Mouse (Mus musculus): ENCODE data around the gene Plxna2. TPM values are rescaled to one million over a fixed set of nuclear protein-coding genes. Genes with fewer than 3 reads are reported as not detected.
A peak's percentile ranks its signal among the peaks of the same experiment; 100 is the strongest.

Plxna2 gene
- total RNA-seq, 2 experiments from 2014 or later = 73.3 to 76.6 TPM

- DNase-seq (ENCODE audit: low spot score in 2 of 2) = no peak
Measured at GRCm38 (mm10) chr1:194762896-194763295, 144.9 kb downstream of the Plxna2 start.

- no peak for DNase-seq (ENCODE audit: low spot score in 2 of 2)
Measured at GRCm38 (mm10) chr1:194764951-194765350, 146.9 kb downstream of the Plxna2 start.

DNA sequence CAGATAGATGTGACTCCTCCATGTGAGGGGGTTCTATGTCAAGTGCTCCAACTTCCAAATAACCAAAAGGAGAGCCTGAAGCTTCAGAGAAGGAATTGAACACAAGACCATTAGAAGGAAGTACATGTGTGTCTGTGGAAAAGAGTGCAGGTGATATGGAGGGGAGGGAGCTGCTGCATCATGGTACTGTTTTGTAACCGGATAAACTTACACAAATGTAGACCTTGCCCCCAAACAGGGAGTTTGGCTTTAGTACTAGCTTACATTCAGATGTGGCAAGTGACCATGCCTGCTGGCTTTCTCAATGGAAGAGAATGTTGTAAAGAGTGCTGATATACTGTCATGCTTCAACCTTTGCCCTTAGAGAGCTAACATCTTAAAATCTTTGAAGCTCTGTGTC is 150.8 kb downstream of the Plxna2 start:
- no peak for DNase-seq (ENCODE audit: low spot score in 2 of 2)

DNA sequence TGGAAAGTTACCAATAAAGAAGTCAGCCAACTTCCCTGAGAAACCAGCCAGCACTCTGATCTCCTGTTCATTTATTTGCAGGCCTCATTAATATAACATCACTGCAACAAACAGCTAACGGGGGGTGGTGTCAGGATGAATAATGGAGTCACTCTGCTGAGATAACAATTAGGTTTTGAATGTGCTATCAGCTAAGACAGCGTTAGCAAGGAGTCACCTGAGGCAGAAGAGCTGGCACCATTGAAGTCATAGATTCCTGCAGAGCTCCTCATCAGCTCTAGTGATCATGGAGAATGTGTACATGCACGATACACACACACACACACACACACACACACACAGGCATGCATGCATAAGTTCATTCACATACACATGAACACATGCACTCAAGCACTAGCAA is 154.0 kb downstream of the Plxna2 start:
- no peak for DNase-seq (ENCODE audit: low spot score in 2 of 2)

- DNase-seq (ENCODE audit: low spot score in 2 of 2) = no peak
Measured at GRCm38 (mm10) chr1:194773899-194774298, 155.9 kb downstream of the Plxna2 start.

GRCm38 (mm10) chr1:194774350-194774749 is 156.3 kb downstream of the Plxna2 start:
- no peak for DNase-seq (ENCODE audit: low spot score in 2 of 2)

GRCm38 (mm10) chr1:194774754-194775153 is 156.7 kb downstream of the Plxna2 start:
- DNase-seq (ENCODE audit: low spot score in 2 of 2) = no peak

DNA sequence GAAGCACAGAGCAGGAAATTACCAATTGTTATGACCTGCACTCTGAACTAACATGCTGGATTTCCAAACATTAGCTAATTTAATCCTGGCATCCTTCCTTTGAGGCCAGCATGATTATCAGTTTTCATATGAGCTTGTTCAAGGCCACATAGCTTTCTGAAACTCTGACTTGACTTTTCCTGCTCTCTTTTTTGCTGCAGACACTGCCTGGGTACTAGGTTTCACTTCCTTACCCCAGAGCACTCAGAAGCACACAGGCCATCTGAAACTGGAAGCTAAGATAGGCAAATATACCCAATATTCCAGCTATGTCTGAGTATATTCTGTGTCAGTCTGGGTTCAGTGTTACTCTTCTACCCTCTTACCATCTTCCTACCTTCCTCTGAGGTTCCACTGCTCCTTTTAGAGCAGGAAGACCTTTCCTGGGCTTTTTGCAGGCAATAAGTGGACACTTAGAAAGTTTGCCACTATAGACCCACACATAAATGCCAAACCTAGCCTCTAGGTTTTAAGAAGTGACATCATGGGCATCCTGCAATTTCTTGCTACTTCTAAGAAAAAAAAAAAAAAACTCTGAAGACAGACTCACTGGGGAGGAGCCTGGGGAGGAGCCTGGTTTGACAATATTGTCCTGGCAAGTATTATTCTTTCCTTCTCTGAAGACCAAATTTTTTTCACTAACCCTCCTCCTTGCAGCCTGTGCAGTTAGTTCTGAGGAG is 157.8 kb downstream of the Plxna2 start:
- DNase-seq (ENCODE audit: low spot score in 2 of 2) = no peak

GRCm38 (mm10) chr1:194776510-194777244 is 158.7 kb downstream of the Plxna2 start:
- no peak for DNase-seq (ENCODE audit: low spot score in 2 of 2)

- no peak for DNase-seq (ENCODE audit: low spot score in 2 of 2)
Measured at GRCm38 (mm10) chr1:194777608-194778007, 159.6 kb downstream of the Plxna2 start.

DNA sequence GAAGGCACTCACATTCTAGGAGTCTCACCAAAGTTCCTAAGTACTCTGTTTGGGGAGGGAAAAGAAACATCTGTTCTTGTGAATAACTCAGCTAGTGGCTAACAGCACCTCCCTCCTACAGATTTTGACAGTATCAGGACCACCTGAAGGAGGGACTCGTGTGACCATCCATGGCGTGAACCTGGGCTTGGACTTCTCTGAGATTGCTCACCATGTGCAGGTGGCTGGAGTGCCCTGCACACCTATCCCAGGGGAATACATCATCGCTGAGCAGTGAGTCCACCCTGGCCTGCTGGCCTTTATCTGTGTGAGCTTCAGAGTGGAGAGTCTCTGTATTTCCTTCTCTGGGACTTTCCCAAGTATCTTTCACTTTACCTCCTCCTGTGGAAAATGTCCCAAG is 162.4 kb downstream of the Plxna2 start:
- no peak for DNase-seq (ENCODE audit: low spot score in 2 of 2)

DNA sequence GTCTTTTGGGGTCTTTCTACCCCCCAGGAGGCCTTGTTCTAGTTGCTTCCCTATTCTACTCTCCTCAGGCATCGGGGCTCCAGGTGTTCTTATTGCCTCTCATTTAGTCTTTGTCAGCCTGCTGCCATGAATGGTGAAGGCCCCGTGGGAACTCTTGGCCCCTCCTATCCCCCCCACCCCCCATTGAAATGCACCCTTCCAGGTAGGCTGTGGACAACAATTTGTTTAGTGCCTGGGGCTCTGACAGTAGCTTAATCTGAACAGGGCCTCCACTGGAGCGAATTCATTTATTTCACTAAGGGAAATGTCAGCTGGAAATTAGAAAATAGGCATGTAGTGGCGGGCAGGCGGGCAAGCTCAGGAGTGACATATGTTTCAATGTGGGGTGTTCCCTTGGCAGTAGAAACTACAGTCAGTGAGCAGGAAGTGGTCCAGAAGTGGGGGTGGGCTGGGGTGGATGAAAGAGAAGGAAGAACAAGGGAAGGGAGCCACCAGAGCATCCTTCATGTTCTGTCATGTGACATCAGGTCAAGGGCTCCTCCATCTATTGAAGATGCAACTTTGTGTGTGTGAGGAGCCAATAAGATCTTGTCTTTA is 162.9 kb downstream of the Plxna2 start:
- no peak for DNase-seq (ENCODE audit: low spot score in 2 of 2)

DNA sequence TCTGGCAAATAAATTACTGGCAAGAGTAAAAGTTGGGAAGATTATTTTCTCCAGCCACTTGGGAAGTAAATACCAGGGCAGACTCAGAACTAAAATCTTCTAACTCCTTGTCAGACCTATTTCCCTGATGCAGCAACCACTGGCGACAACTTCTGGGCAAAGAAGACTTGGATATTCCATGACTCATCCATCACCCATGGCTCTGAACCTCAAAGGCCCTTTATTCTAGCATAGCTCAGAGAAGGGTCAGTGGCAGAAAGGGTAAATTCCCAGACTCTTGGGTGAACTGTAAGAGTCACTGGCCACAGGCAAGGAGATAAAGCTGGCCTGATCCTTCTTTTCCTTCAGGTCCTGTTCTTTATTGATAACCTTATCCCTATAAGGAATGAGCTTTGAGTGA is 163.5 kb downstream of the Plxna2 start:
- DNase-seq (ENCODE audit: low spot score in 2 of 2) = no peak

DNA sequence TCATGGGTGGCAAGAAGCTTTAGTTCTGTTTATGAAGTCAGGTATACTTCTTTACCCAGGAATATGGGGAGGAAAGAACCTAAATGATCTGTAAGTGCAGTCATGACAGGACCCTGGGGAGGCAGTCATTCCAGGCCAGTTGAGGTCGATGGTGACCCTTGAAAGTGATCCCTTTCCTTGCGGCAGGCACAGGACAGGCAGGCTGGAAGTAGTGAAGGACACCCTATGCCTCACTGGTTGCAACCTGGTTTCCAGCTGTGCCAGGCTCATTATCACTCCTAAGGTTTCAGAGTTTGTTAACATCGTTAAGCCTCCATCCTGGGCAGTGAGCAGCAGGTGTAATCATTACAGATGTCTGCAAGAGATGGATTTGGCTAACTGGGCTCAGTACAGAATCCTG is 164.3 kb downstream of the Plxna2 start:
- DNase-seq (ENCODE audit: low spot score in 2 of 2) = no peak

DNA sequence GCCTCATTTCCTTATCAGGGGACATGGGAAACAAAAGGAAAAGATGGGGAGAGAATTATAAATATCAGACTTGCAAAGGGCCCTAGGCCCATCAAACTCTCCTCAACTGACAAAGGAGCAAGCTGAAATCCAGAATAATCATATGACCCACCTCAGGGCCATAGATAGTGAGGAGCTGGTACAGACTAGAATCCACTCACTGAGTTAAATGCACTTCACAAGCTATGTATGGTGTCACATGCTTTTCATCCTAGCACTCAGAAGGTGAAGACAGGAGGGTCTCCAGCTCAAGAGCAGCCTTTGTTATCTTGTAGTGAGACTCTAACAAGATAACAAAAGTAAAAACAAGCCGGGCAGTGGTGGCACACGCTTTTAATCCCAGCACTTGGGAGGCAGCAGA is 169.6 kb downstream of the Plxna2 start:
- no peak for DNase-seq (ENCODE audit: low spot score in 2 of 2)

DNA sequence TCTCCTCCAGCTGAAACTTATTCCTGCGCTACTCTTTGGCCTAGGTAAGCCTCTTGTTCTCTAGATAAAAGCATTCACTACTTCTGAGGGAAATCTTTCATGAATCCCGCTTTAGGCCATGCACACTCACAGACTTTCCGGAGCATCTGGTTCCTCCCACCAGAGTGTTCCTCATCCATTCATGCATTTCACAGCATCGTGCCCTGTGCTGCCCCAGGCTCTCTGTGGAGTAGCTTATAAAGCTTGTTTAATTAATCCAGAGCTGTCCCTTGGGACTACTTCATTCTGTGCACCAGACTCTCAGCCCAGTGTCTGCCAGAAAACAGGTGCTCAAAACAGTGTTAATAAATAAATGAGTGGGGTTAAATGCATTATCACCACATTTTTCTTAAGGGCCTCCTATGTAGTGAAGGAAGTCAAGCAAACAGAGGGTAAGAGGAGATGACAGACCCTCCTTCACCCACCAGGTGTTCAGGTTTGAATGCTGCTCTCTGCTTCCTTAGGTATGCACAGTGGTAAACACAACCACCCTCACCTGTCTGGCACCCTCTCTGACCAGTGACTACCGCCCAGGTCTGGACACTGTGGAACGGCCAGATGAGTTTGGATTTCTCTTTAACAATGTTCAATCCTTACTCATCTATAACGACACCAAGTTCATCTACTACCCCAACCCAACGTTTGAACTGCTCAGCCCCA is 175.4 kb downstream of the Plxna2 start:
- DNase-seq (ENCODE audit: low spot score in 2 of 2) = no peak

- DNase-seq (ENCODE audit: low spot score in 2 of 2) = peak in 1 of 2 experiments; percentile 49
Measured at GRCm38 (mm10) chr1:194795316-194795715, 177.3 kb downstream of the Plxna2 start.

GRCm38 (mm10) chr1:194797843-194798242 is 179.8 kb downstream of the Plxna2 start:
- DNase-seq (ENCODE audit: low spot score in 2 of 2) = no peak

GRCm38 (mm10) chr1:194798511-194798910 is 180.5 kb downstream of the Plxna2 start:
- DNase-seq (ENCODE audit: low spot score in 2 of 2) = no peak

- DNase-seq (ENCODE audit: low spot score in 2 of 2) = no peak
Measured at GRCm38 (mm10) chr1:194808261-194808660, 190.2 kb downstream of the Plxna2 start.

- DNase-seq (ENCODE audit: low spot score in 2 of 2) = no peak
Measured at GRCm38 (mm10) chr1:194808681-194809080, 190.7 kb downstream of the Plxna2 start.

DNA sequence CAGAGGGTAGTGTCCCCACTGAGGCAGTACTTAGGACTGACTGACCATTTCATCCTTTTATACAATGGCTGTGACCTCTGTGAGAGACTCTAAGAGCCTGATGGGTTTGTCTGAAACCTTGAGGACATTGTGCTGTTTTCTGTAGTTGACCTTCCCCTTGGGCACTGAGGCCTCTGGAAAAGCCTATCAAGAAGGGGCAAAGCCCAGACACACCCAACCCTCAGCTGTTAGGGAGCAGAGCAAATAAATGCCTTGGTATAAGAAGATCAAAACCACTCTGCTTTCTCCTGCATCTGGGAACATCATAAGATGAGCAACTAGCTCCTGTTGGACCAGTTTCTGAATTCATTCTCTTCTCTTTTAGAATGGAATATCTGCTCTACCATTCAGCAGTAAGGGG is 191.6 kb downstream of the Plxna2 start:
- no peak for DNase-seq (ENCODE audit: low spot score in 2 of 2)

All from left cerebral cortex, adult 18-20 months (tissue).